Mouse (Mus musculus) limb, embryonic 15.5 days (tissue): ENCODE measurements around the gene Idua. TPM values are rescaled to one million over a fixed set of nuclear protein-coding genes. Genes with fewer than 3 reads are reported as not detected.

Experiments used
- ATAC-seq: fragments of 200-750 bp; cut with Nextera tagmentation; 2 replicates; pipeline ENCODE4 v1.8.0; 2017; ENCODE audit warnings: low read depth, moderate TSS enrichment; ENCODE audit not compliant: insufficient number of reproducible peaks, low FRiP score, low TSS enrichment
- H3K27ac ChIP-seq: fragments of 300-500 bp; sonication (generic); 2 replicates; pipeline ENCODE4 v1.5.1; 2015; ENCODE audit warnings: moderate library complexity, mild to moderate bottlenecking, inconsistent platforms
- H3K27me3 ChIP-seq: fragments of 300-500 bp; sonication (generic); 2 replicates; pipeline ENCODE4 v1.6.1; 2015; ENCODE audit warnings: inconsistent platforms
- H3K36me3 ChIP-seq: fragments of 300-500 bp; sonication (generic); 2 replicates; pipeline ENCODE4 v1.6.1; 2015; ENCODE audit warnings: inconsistent platforms
- H3K4me1 ChIP-seq: fragments of 300-500 bp; sonication (generic); 2 replicates; pipeline ENCODE4 v1.6.1; 2015; ENCODE audit warnings: inconsistent platforms
- H3K4me2 ChIP-seq: fragments of 300-500 bp; sonication (generic); 2 replicates; pipeline ENCODE4 v1.6.1; 2015; ENCODE audit warnings: mild to moderate bottlenecking, inconsistent platforms
- H3K4me3 ChIP-seq: fragments of 300-500 bp; sonication (generic); 2 replicates; pipeline ENCODE4 v1.5.1; 2015; ENCODE audit warnings: mild to moderate bottlenecking, inconsistent platforms
- H3K9ac ChIP-seq: fragments of 300-500 bp; sonication (generic); 2 replicates; pipeline ENCODE4 v1.6.1; 2015; ENCODE audit warnings: inconsistent platforms
- H3K9me3 ChIP-seq: fragments of 300-500 bp; sonication (generic); 2 replicates; pipeline ENCODE4 v1.6.1; 2016; ENCODE audit warnings: inconsistent platforms
- whole genome bisulfite sequencing: fragments of 180-500 bp; shearing (Covaris S2); methylation state at CpG from one replicate; pipeline ENCODE4 v1.1.7; 2015; 5-methylcytosine and 5-hydroxymethylcytosine counted together
- polyA plus RNA-seq: library from polyadenylated mRNA; unstranded; fragments of >200 nt; fragmentation: Nextera tagmentation; extraction: Ambion mirVana; gene quantifications from 2 replicates; pipeline ENCODE4 v1.2.1, GENCODE M21; 2015

Idua gene
- polyA plus RNA-seq, 1 experiment from 2014 or later, result 17.8 TPM

- whole genome bisulfite sequencing, result 45% methylated on average over 6 of the region's 6 CpGs
- H3K9ac ChIP-seq, result no peak overlapping the region
Measured at GRCm38 (mm10) chr5:108708981-108709731, 49.0 kb downstream of the Idua start.

GRCm38 (mm10) chr5:108711968-108712367 lies 51.8 kb downstream of the Idua start:
- H3K4me2 ChIP-seq, result no peak overlapping the region
- no peak for ATAC-seq
- H3K9me3 ChIP-seq, result no peaks in the 10 kb centered on the region
- H3K9ac ChIP-seq, result no peak overlapping the region
- peaks cover 15% of the 10 kb centered on the region for H3K4me1 ChIP-seq
- H3K4me3 ChIP-seq, result no peak overlapping the region
- H3K27me3 ChIP-seq, result no peaks in the 10 kb centered on the region
- peak overlapping the region; percentile 83; the same call in 1 of the 2 replicates for H3K27ac ChIP-seq
- H3K36me3 ChIP-seq, result peaks cover 14% of the 10 kb centered on the region
- WGBS, result 76% methylated on average over 6 of the region's 6 CpGs

More at GRCm38 (mm10) chr5:108708981-108709731, 49.0 kb downstream of the Idua start:
- Histone ChIP-seq H3K4me1 (peaks cover 13% of the 10 kb centered on the region), H3K9me3 (no peaks in the 10 kb centered on the region), H3K4me3 (no peak overlapping the region), H3K27me3 (no peaks in the 10 kb centered on the region), H3K36me3 (peaks cover 41% of the 10 kb centered on the region), H3K4me2 (no peak overlapping the region), H3K27ac (no peak overlapping the region)
- ATAC-seq, result 0 out of 2 replicates have a peak, but pooled peaks have one; percentile 8

DNA sequence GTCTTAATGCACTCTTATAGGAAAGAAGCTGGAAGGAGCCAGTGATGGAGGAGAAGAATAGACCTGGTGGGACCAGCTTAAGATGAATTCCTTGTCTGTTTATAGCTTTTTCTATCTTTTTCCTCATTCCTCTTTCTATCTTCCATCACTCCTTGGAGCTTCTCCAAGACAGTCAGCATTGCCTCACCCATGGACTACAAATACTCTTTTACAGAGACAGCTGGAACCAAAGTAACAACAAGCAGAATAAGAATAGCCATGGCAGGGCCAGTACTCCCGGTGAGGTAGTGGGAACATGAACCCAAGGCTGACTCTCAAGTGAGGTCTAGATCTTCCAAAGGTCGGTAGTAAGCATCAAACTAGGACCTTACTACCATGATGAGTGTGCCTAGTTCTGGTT lies 53.0 kb downstream of the Idua start:
- 82% methylated on average over 2 of the region's 2 CpGs for WGBS

GRCm38 (mm10) chr5:108713691-108714090 lies 53.6 kb downstream of the Idua start:
- no peaks in the 10 kb centered on the region for H3K36me3 ChIP-seq
- H3K4me1 ChIP-seq, result peaks cover 28% of the 10 kb centered on the region
- H3K9ac ChIP-seq, result no peak overlapping the region
- H3K9me3 ChIP-seq, result no peaks in the 10 kb centered on the region
- peak overlapping the region; percentile 83 for H3K27ac ChIP-seq
- ATAC-seq, result no peak
- H3K27me3 ChIP-seq, result no peaks in the 10 kb centered on the region
- no peak overlapping the region for H3K4me2 ChIP-seq
- H3K4me3 ChIP-seq, result no peak overlapping the region

More for the DNA sequence above, 53.0 kb downstream of the Idua start:
- Histone ChIP-seq H3K27ac (peak overlapping the region; percentile 83), H3K4me1 (peaks cover 22% of the 10 kb centered on the region), H3K9me3 (no peaks in the 10 kb centered on the region), H3K36me3 (peaks cover 4% of the 10 kb centered on the region; the same call in 1 of the 2 replicates), H3K4me3 (no peak overlapping the region), H3K9ac (no peak overlapping the region), H3K4me2 (no peak overlapping the region), H3K27me3 (no peaks in the 10 kb centered on the region)
- ATAC-seq, result no peak

GRCm38 (mm10) chr5:108714149-108714548 lies 54.0 kb downstream of the Idua start:
- Histone ChIP-seq H3K9me3 (no peaks in the 10 kb centered on the region), H3K36me3 (no peaks in the 10 kb centered on the region), H3K9ac (no peak overlapping the region), H3K4me1 (peaks cover 32% of the 10 kb centered on the region), H3K4me3 (no peak overlapping the region), H3K4me2 (no peak overlapping the region), H3K27ac (peak overlapping the region; percentile 83), H3K27me3 (no peaks in the 10 kb centered on the region)
- peak; percentile 63; the same call in 1 of the 2 replicates for ATAC-seq
- 41% methylated on average over 6 of the region's 6 CpGs for WGBS

DNA sequence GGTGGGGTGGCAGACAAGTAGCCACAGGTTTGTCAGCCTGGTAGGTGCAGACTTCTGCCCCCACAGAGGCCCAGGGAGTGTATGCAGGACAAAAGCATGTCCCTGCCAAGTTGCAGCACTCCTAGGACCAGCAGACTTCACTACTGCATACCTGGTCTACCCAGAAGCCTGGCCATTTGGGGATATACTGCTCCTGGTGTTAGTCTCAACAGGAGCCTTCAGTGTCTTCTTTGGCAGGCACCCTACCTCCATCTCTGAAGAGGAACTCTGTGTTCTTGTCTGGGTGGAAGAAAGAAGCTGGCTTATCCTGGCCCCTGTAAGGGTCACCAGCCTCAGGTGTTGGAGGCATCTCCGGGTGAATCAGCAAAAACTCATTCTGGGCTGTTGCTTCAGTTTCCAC lies 55.8 kb downstream of the Idua start:
- H3K4me3 ChIP-seq, result no peak overlapping the region
- ATAC-seq, result no peak
- 55% methylated on average over 1 of the region's 1 CpGs for WGBS
- H3K9me3 ChIP-seq, result no peaks in the 10 kb centered on the region
- peaks cover 35% of the 10 kb centered on the region for H3K4me1 ChIP-seq
- no peaks in the 10 kb centered on the region for H3K27me3 ChIP-seq
- H3K9ac ChIP-seq, result no peak overlapping the region
- H3K4me2 ChIP-seq, result no peak overlapping the region
- no peak overlapping the region for H3K27ac ChIP-seq
- H3K36me3 ChIP-seq, result no peaks in the 10 kb centered on the region

DNA sequence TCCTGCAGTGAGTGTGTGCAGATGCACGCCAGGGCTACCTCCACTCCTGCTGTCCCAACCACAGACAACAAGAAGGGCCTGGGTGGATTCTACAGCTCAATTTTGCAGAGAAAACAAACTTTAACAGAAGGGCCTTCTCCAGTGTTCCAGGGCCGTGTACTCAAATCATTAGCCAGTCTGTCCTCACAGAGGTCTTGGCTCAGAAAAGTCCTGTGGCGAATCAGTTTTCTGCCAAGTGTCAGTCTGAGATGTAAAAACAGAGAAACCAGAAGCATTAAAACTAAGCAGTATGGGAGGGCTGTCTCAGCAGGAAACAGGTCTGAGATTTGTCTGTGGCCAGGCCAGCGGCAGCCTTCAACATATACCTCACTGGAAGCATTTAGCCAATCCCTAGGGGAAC lies 57.9 kb downstream of the Idua start:
- H3K4me1 ChIP-seq, result peaks cover 35% of the 10 kb centered on the region
- H3K4me2 ChIP-seq, result no peak overlapping the region
- no peaks in the 10 kb centered on the region for H3K9me3 ChIP-seq
- no peak for ATAC-seq
- no peaks in the 10 kb centered on the region for H3K27me3 ChIP-seq
- peak overlapping the region; percentile 19; the same call in 1 of the 2 replicates for H3K27ac ChIP-seq
- no peak overlapping the region for H3K4me3 ChIP-seq
- H3K36me3 ChIP-seq, result no peaks in the 10 kb centered on the region
- H3K9ac ChIP-seq, result no peak overlapping the region
- 38% methylated on average over 4 of the region's 4 CpGs for WGBS

DNA sequence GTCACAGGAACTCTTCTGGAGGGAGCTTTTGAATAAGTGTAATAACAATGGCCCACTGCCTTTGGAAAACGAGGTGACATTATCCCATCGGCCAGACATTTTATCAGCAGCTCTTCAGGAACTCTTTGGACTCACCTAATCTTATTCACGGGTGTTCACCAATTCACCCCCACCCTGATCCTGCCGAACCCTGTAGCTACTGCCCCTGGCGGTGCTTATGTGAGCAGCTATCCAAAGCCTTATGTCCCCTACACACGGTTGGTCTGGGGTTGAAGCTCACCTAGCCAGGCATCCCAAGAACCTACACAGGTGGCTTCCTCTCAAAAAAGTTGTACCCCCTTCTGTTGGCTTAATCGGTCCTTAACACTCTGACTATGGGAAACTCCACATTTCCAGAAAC lies 59.6 kb downstream of the Idua start:
- no peaks in the 10 kb centered on the region for H3K9me3 ChIP-seq
- peaks cover 22% of the 10 kb centered on the region for H3K4me1 ChIP-seq
- H3K27ac ChIP-seq, result no peak overlapping the region
- no peaks in the 10 kb centered on the region for H3K27me3 ChIP-seq
- no peak for ATAC-seq
- 70% methylated on average over 7 of the region's 7 CpGs for WGBS
- no peak overlapping the region for H3K9ac ChIP-seq
- no peak overlapping the region for H3K4me2 ChIP-seq
- no peak overlapping the region for H3K4me3 ChIP-seq
- no peaks in the 10 kb centered on the region for H3K36me3 ChIP-seq

GRCm38 (mm10) chr5:108724006-108724405 lies 63.9 kb downstream of the Idua start:
- Histone ChIP-seq H3K9ac (no peak overlapping the region), H3K27me3 (no peaks in the 10 kb centered on the region), H3K36me3 (no peaks in the 10 kb centered on the region), H3K27ac (no peak overlapping the region), H3K4me2 (no peak overlapping the region), H3K4me1 (0 out of 2 replicates have a peak, but pooled peaks cover 6% of the 10 kb centered on the region), H3K9me3 (no peaks in the 10 kb centered on the region), H3K4me3 (no peak overlapping the region)
- 58% methylated on average over 2 of the region's 2 CpGs for WGBS
- no peak for ATAC-seq

DNA sequence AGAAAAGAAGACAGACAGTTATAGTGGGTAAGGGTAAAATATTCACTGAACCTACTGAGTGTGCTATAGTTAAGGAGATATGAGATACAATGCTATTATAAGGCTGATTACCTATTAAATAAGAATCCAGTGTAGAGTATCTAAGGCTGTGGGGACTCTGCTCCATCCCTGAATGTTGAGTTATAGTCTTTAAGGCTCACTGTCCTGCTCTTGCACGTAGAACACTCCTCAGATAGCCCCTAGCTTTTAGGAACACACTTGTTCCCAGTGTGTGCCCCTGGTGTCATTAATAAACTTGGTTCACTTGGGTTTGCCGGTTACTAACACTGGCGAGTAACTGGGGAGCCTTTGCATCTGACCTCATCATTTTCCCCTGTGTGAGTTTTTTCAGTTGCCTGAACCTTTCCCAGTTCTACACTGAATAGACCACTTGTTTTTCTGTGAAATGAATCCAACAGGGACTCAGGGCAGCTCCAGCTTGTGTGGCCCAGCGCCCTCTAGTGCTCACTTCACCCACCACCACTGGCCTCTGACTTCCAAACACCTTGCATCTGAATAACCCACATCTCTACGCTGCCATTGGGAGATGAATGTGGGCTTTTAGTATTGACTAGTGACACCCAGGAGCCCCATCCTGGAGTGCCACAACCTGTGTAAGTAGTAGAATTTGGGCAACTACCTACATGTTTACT lies 66.6 kb downstream of the Idua start:
- Histone ChIP-seq H3K9me3 (no peaks in the 10 kb centered on the region), H3K4me1 (0 out of 2 replicates have a peak, but pooled peaks cover 2% of the 10 kb centered on the region), H3K4me2 (no peak overlapping the region), H3K4me3 (no peak overlapping the region), H3K27me3 (no peaks in the 10 kb centered on the region), H3K27ac (no peak overlapping the region), H3K9ac (no peak overlapping the region), H3K36me3 (no peaks in the 10 kb centered on the region)
- ATAC-seq, result no peak
- 17% methylated on average over 5 of the region's 5 CpGs for WGBS

GRCm38 (mm10) chr5:108727425-108727824 lies 67.3 kb downstream of the Idua start:
- Histone ChIP-seq H3K27me3 (no peaks in the 10 kb centered on the region), H3K4me1 (0 out of 2 replicates have a peak, but pooled peaks cover 2% of the 10 kb centered on the region), H3K4me3 (no peak overlapping the region), H3K27ac (no peak overlapping the region), H3K9ac (no peak overlapping the region), H3K4me2 (no peak overlapping the region), H3K9me3 (no peaks in the 10 kb centered on the region), H3K36me3 (no peaks in the 10 kb centered on the region)
- no peak for ATAC-seq
- WGBS, result 80% methylated on average over 1 of the region's 1 CpGs
